Mouse (Mus musculus) midbrain, embryonic 16.5 days (tissue): ENCODE data around the gene Prr22. TPM values are rescaled to one million over a fixed set of nuclear protein-coding genes. Genes with fewer than 3 reads are reported as not detected.

ENCODE experiments used
- ATAC-seq: fragments of 200-750 bp; cut with Nextera tagmentation; 2 replicates; pipeline ENCODE4 v1.8.0; 2017; ENCODE audit warnings: moderate TSS enrichment
- H3K27ac ChIP-seq: fragments of 300-500 bp; sonication (generic); 2 replicates; pipeline ENCODE4 v1.5.1; 2014; ENCODE audit warnings: mild to moderate bottlenecking, low read length, mixed read lengths
- H3K27me3 ChIP-seq: fragments of 300-500 bp; sonication (generic); 2 replicates; pipeline ENCODE4 v1.6.1; 2014; ENCODE audit warnings: low read depth, low read length, mixed read lengths; ENCODE audit not compliant: control insufficient read depth, insufficient read depth
- H3K36me3 ChIP-seq: fragments of 300-500 bp; sonication (generic); 2 replicates; pipeline ENCODE4 v1.6.1; 2014; ENCODE audit warnings: mild to moderate bottlenecking, low read length, moderate library complexity, mixed read lengths; ENCODE audit not compliant: control insufficient read depth, insufficient read depth
- H3K4me1 ChIP-seq: fragments of 300-500 bp; sonication (generic); 2 replicates; pipeline ENCODE4 v1.6.1; 2014; ENCODE audit warnings: mild to moderate bottlenecking, low read length, mixed read lengths; ENCODE audit not compliant: control insufficient read depth, insufficient read depth
- H3K4me2 ChIP-seq: fragments of 300-500 bp; sonication (generic); 2 replicates; pipeline ENCODE4 v1.6.1; 2014; ENCODE audit warnings: mild to moderate bottlenecking, low read length, mixed read lengths
- H3K4me3 ChIP-seq: fragments of 300-500 bp; sonication (generic); 2 replicates; pipeline ENCODE4 v1.5.1; 2014; ENCODE audit warnings: low read depth, mild to moderate bottlenecking, low read length, moderate library complexity, mixed read lengths
- H3K9ac ChIP-seq: fragments of 300-500 bp; sonication (generic); 2 replicates; pipeline ENCODE4 v1.6.1; 2014; ENCODE audit warnings: low read depth, low read length, mixed read lengths
- H3K9me3 ChIP-seq: fragments of 300-500 bp; sonication (generic); replicated peaks from 2 replicates; pipeline ENCODE4 v1.6.1; 2014; ENCODE audit warnings: mild to moderate bottlenecking, low read length, mixed read lengths; ENCODE audit not compliant: control insufficient read depth, poor library complexity, severe bottlenecking
- WGBS: fragments of 180-500 bp; shearing (Covaris S2); extraction: QIAGEN DNeasy Blood & Tissue Kit; methylation state at CpG from one replicate; pipeline ENCODE4 v1.1.7; 2014; 5-methylcytosine and 5-hydroxymethylcytosine counted together
- polyA plus RNA-seq: library from polyadenylated mRNA; unstranded; fragments of >200 nt; fragmentation: Nextera tagmentation; extraction: Ambion mirVana; gene quantifications from 2 replicates; pipeline ENCODE4 v1.2.1, GENCODE M21; 2015

The Prr22 gene
- polyA plus RNA-seq, 1 experiment from 2014 or later, result 1.1 TPM

DNA sequence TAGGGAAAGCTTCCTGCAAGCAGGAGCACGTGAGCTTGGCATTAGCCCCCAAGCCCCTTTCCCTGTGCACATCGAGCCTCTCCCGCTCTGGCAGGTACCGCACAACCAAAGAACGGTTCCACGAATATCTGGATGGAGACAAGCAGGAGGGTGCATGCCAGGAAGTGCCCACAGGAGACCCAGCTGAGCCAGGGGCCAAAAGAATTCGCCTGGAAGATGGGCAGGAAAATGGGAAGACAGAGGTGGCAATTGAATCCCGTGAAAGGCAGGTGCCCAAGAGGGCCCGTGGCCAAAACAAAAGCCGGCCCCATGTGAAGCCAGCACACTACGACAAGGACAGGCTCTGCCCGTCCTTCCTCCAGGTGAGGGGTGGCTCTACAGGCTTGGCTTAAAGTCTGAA, 4.6 kb upstream of the Prr22 start:
- Histone ChIP-seq H3K27me3 (no peaks in the 10 kb centered on the region), H3K4me3 (peak overlapping the region; percentile 68), H3K4me1 (peaks cover 21% of the 10 kb centered on the region), H3K27ac (peak overlapping the region; percentile 94), H3K9ac (peak overlapping the region; percentile 68), H3K4me2 (peak overlapping the region; percentile 80), H3K9me3 (no peaks in the 10 kb centered on the region), H3K36me3 (peaks cover 9% of the 10 kb centered on the region; the same call in 1 of the 2 replicates)
- ATAC-seq, result peak; percentile 13
- 54% methylated on average over 12 of the region's 12 CpGs for WGBS

DNA sequence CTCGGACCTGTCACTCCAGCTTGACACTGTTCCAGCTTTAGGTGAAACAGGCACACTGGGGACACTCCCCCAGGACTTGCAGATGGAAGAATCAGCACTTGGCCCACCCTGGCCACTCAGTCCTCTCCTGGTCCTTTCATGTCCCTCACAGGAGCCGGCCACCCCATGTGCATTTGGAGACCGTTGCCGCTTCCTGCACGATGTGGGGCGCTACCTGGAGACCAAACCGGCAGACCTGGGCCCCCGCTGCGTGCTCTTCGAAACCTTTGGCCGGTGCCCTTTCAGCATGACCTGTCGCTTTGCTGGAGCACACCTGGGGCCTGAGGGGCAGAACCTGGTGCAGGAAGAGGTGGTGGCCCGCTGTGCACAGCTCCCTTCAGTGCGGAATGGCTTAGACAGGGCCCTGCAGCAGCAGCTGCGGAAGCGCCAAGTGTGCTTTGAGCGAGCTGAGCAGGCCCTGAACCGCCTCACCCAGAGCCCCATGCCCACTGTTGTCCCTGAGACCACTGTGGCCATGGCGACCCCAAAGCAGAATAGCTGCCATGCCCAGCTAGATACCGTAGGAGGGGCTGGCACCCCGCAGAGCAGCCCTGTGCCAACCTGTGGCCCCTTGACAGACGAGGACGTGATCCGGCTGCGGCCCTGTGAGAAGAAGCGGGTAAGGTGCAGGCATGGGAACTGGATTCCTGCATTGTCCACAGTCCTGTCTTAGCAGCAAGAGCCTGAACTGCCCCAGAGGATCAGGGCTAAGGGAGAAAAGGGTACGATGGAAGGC, 3.2 kb upstream of the Prr22 start:
- no peak overlapping the region for H3K27ac ChIP-seq
- no peaks in the 10 kb centered on the region for H3K9me3 ChIP-seq
- H3K4me3 ChIP-seq, result no peak overlapping the region
- ATAC-seq, result no peak
- H3K36me3 ChIP-seq, result peaks cover 16% of the 10 kb centered on the region
- peaks cover 21% of the 10 kb centered on the region for H3K4me1 ChIP-seq
- H3K9ac ChIP-seq, result no peak overlapping the region
- H3K27me3 ChIP-seq, result no peaks in the 10 kb centered on the region
- 96% methylated on average over 27 of the region's 27 CpGs for WGBS
- H3K4me2 ChIP-seq, result no peak overlapping the region

DNA sequence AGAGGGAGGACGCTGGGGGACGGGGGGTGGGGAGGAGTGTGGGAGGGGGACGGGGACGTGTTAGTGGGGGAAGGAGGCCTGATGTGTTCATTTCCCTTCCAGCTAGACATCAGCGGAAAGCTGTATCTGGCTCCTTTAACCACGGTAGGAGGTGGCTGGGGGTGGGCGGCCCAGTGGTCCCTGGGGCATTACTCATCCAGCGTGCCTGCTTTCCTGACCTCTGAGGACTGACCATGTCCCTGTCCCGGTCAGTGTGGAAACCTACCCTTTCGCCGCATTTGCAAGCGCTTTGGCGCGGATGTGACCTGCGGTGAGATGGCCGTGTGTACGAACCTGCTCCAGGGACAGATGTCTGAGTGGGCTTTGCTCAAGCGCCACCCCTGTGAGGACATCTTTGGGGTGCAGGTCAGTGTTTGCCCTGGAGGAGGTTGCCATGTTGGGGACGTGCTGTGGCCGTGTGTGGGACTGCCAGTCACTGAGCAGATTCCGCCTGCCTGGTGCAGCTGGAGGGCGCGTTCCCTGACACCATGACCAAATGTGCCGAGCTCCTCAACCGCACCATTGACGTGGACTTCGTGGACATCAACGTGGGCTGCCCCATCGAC, 2.4 kb upstream of the Prr22 start:
- Histone ChIP-seq H3K27ac (no peak overlapping the region), H3K36me3 (peaks cover 16% of the 10 kb centered on the region), H3K4me2 (no peak overlapping the region), H3K9ac (no peak overlapping the region), H3K27me3 (no peaks in the 10 kb centered on the region), H3K9me3 (no peaks in the 10 kb centered on the region), H3K4me3 (no peak overlapping the region), H3K4me1 (peaks cover 17% of the 10 kb centered on the region)
- no peak for ATAC-seq
- 93% methylated on average over 29 of the region's 29 CpGs for WGBS

DNA sequence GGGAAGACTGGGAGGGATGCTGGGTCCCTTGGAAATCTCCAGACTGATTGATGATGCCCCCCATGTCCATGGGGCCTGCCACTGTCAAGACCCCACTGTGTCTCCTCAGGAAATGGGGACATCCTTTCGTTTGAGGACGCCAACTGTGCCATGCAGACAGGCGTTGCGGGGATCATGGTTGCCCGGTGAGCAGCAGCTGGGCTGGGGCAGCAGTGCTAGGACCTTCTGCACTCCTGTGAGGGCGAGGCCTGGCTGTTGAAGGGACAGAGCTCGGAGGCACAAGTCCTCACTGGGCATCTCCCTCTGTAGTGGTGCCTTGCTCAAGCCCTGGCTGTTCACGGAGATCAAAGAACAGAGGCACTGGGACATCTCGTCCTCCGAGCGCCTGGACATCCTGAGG, 1.1 kb upstream of the Prr22 start:
- Histone ChIP-seq H3K36me3 (peaks cover 16% of the 10 kb centered on the region), H3K9me3 (no peaks in the 10 kb centered on the region), H3K4me2 (no peak overlapping the region), H3K27me3 (no peaks in the 10 kb centered on the region), H3K4me3 (no peak overlapping the region), H3K9ac (no peak overlapping the region), H3K27ac (no peak overlapping the region), H3K4me1 (peaks cover 9% of the 10 kb centered on the region)
- WGBS, result 90% methylated on average over 11 of the region's 11 CpGs
- no peak for ATAC-seq

DNA sequence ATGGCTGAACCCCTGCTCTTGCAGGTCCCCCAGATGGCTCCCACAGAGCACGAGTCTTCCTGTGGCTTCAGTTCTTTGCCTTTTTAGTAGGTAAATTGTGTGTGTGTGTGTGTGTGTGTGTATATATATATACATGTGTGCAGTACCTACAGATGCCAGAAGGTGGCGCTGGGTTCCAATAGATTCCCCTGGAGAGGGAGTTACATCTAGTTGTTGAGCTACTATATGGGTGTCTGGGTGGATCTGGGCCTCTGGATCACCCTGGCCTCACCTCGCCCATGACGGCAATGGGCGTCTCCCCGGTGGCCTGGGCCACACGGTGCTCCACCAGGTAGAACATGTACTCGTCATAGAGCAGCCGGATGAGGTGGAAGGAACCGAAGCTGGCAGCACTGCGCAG, 7.5 kb downstream of the Prr22 start:
- Histone ChIP-seq H3K4me2 (no peak overlapping the region), H3K9me3 (no peaks in the 10 kb centered on the region), H3K27me3 (no peaks in the 10 kb centered on the region), H3K9ac (no peak overlapping the region), H3K27ac (no peak overlapping the region), H3K36me3 (0 out of 2 replicates have a peak, but pooled peaks cover 4% of the 10 kb centered on the region), H3K4me3 (no peak overlapping the region), H3K4me1 (no peaks in the 10 kb centered on the region)
- WGBS, result 93% methylated on average over 11 of the region's 11 CpGs
- no peak for ATAC-seq

DNA sequence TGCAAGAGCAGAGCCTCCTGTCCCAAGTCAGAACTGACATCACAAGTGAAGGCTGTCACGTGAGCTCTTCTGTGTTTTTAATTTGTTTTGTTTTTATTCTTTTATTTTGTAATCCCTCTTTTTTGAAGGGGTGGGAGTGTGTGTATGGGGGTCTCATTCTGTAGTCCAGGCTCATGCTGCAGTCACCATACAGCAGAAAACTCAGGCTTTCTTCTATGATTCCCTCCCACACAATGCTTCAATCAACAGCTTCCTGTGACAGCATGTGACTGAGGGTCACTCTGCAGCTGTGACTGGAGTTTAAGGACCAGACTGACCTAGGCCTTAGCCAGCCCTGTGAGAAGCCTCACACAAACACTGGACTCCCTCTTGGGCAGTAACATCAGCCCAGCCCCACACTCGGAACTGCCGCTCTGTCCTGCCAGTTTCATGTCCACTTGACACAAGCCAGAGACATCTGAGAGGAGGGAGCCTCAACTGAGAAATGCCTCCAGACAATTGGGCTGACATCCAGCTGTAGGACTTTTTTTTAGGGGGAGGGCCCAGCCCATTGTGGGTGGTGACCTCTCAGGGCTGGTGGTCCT, 8.8 kb downstream of the Prr22 start:
- H3K27me3 ChIP-seq, result no peaks in the 10 kb centered on the region
- H3K9ac ChIP-seq, result no peak overlapping the region
- no peak overlapping the region for H3K4me3 ChIP-seq
- WGBS, result 28% methylated on average over 3 of the region's 3 CpGs
- no peaks in the 10 kb centered on the region for H3K9me3 ChIP-seq
- no peak overlapping the region for H3K4me2 ChIP-seq
- 0 out of 2 replicates have a peak, but pooled peaks cover 4% of the 10 kb centered on the region for H3K36me3 ChIP-seq
- no peak overlapping the region for H3K27ac ChIP-seq
- ATAC-seq, result no peak
- H3K4me1 ChIP-seq, result no peaks in the 10 kb centered on the region

DNA sequence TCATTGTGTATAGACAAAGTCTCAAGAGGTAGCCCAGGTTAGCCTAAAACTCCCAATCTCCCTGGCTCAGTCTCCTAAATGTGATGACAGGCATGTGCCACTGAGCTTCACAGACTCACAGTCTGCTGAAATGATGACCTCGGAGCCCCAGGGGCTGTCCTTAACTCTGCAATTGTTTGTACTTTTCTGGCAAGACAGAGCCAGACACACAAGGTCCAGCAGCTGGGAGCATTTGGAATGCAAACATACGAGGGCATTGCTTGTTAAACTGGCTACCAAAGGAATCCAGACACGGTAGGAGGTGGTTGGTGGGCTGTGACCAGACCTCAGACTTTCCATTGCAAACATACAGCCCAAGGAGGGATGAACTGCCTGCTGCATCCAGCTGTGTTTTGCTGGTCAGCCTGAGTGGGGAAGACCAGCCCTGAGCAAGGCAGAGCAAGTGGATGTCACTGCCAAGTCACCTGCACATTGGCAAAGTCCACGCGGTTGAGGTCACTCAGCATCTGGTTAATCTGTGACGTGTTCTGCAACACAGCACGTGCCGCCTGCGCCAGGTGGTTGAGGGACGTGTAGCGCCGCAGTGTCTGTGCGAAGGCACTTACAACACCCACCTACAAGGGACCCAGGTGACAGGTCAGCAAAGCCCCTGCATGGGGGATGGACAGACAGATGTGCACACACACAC, 10.4 kb downstream of the Prr22 start:
- 0 out of 2 replicates have a peak, but pooled peaks cover 4% of the 10 kb centered on the region for H3K36me3 ChIP-seq
- no peak overlapping the region for H3K27ac ChIP-seq
- H3K27me3 ChIP-seq, result no peaks in the 10 kb centered on the region
- no peaks in the 10 kb centered on the region for H3K4me1 ChIP-seq
- no peak overlapping the region for H3K4me2 ChIP-seq
- no peak for ATAC-seq
- WGBS, result 89% methylated on average over 13 of the region's 13 CpGs
- H3K9me3 ChIP-seq, result no peaks in the 10 kb centered on the region
- H3K4me3 ChIP-seq, result no peak overlapping the region
- no peak overlapping the region for H3K9ac ChIP-seq

DNA sequence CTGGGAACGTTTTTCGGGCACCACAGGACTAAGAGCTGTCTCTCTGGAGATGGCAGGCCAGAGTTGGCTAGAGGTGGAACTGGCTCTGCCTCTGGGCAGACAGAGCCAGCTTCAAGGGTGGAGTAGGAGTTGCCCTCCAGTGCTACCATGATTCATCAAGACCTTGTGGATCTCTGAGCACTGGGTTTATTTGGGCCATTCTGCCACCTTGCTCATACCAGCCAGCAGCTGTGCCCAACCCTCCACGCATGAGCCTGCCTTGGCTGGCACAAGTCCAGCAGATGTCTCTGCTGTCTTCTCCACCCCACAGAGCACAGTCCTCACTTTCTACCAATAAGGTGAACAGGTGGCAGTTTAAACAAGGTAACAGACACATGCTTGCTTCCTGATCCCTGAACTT, 18.8 kb downstream of the Prr22 start:
- H3K9ac ChIP-seq, result no peak overlapping the region
- no peak overlapping the region for H3K27ac ChIP-seq
- WGBS, result 82% methylated on average over 3 of the region's 3 CpGs
- H3K27me3 ChIP-seq, result no peaks in the 10 kb centered on the region
- H3K4me1 ChIP-seq, result no peaks in the 10 kb centered on the region
- ATAC-seq, result no peak
- H3K9me3 ChIP-seq, result no peaks in the 10 kb centered on the region
- no peak overlapping the region for H3K4me3 ChIP-seq
- H3K36me3 ChIP-seq, result no peaks in the 10 kb centered on the region
- H3K4me2 ChIP-seq, result no peak overlapping the region
